Mouse (Mus musculus): ENCODE results near the gene Exoc3. TPM values are rescaled to one million over a fixed set of nuclear protein-coding genes. Genes with fewer than 3 reads are reported as not detected.
A peak's percentile ranks its signal among the peaks of the same experiment; 100 is the strongest.

The Exoc3 gene
- polyA plus RNA-seq, 1 experiment: 1.8 TPM

- Histone ChIP-seq H3K36me3 (ENCODE audit: control insufficient read depth) (peaks cover 66% of the 10 kb centered on the region), H3K4me3 (replicated peaks) (no peak overlapping the region), H3K9me3 (ENCODE audit: control insufficient read depth, low read length) (no peaks in the 10 kb centered on the region), H3K27me3 (ENCODE audit: control insufficient read depth) (no peaks in the 10 kb centered on the region), H3K4me1 (ENCODE audit: control insufficient read depth) (no peaks in the 10 kb centered on the region)
- no peak for TF ChIP-seq GATA1 (IDR thresholded peaks at IDR 0.05; ENCODE audit: low read length)
- no peak for TF ChIP-seq TAL1 (IDR thresholded peaks at IDR 0.05; ENCODE audit: low read length)
Measured at GRCm38 (mm10) chr13:74183011-74183695, 25.4 kb downstream of the Exoc3 start.

GRCm38 (mm10) chr13:74172036-74172435 lies 36.5 kb downstream of the Exoc3 start:
- Histone ChIP-seq H3K27me3 (ENCODE audit: control insufficient read depth) (no peaks in the 10 kb centered on the region), H3K4me3 (replicated peaks) (no peak overlapping the region), H3K36me3 (ENCODE audit: control insufficient read depth) (peaks cover 65% of the 10 kb centered on the region), H3K9me3 (ENCODE audit: control insufficient read depth, low read length) (no peaks in the 10 kb centered on the region), H3K4me1 (ENCODE audit: control insufficient read depth) (peaks cover 4% of the 10 kb centered on the region)
- no peak for TF ChIP-seq TAL1 (IDR thresholded peaks at IDR 0.05; ENCODE audit: low read length)
- no peak for TF ChIP-seq GATA1 (IDR thresholded peaks at IDR 0.05; ENCODE audit: low read length)

GRCm38 (mm10) chr13:74169446-74170164 lies 38.9 kb downstream of the Exoc3 start:
- peaks cover 18% of the 10 kb centered on the region for H3K4me1 ChIP-seq (ENCODE audit: control insufficient read depth)
- no peak overlapping the region for H3K4me3 ChIP-seq (replicated peaks)
- peaks cover 48% of the 10 kb centered on the region for H3K36me3 ChIP-seq (ENCODE audit: control insufficient read depth)
- H3K27me3 ChIP-seq (ENCODE audit: control insufficient read depth): no peaks in the 10 kb centered on the region
- no peaks in the 10 kb centered on the region for H3K9me3 ChIP-seq (ENCODE audit: control insufficient read depth, low read length)
- no peak for TF ChIP-seq TAL1 (IDR thresholded peaks at IDR 0.05; ENCODE audit: low read length)
- TF ChIP-seq GATA1 (IDR thresholded peaks at IDR 0.05; ENCODE audit: low read length): no peak

- TF ChIP-seq TAL1 (IDR thresholded peaks at IDR 0.05; ENCODE audit: low read length) (no peak), GATA1 (IDR thresholded peaks at IDR 0.05; ENCODE audit: low read length) (no peak)
- H3K4me1 ChIP-seq (ENCODE audit: control insufficient read depth): peaks cover 18% of the 10 kb centered on the region
- H3K9me3 ChIP-seq (ENCODE audit: control insufficient read depth, low read length): no peaks in the 10 kb centered on the region
- H3K36me3 ChIP-seq (ENCODE audit: control insufficient read depth): peaks cover 27% of the 10 kb centered on the region
- H3K27me3 ChIP-seq (ENCODE audit: control insufficient read depth): no peaks in the 10 kb centered on the region
- no peak overlapping the region for H3K4me3 ChIP-seq (replicated peaks)
Measured at GRCm38 (mm10) chr13:74167492-74167891, 41.0 kb downstream of the Exoc3 start.

- Histone ChIP-seq H3K27me3 (ENCODE audit: control insufficient read depth) (no peaks in the 10 kb centered on the region), H3K4me1 (ENCODE audit: control insufficient read depth) (peaks cover 18% of the 10 kb centered on the region), H3K4me3 (replicated peaks) (peak overlapping the region; percentile 51), H3K9me3 (ENCODE audit: control insufficient read depth, low read length) (no peaks in the 10 kb centered on the region), H3K36me3 (ENCODE audit: control insufficient read depth) (peaks cover 24% of the 10 kb centered on the region)
- TF ChIP-seq TAL1 (IDR thresholded peaks at IDR 0.05; ENCODE audit: low read length): no peak
- TF ChIP-seq GATA1 (IDR thresholded peaks at IDR 0.05; ENCODE audit: low read length): no peak
Measured at GRCm38 (mm10) chr13:74167057-74167413, 41.5 kb downstream of the Exoc3 start.

GRCm38 (mm10) chr13:74166348-74167056 lies 42.0 kb downstream of the Exoc3 start:
- Histone ChIP-seq H3K36me3 (ENCODE audit: control insufficient read depth) (peaks cover 19% of the 10 kb centered on the region), H3K27me3 (ENCODE audit: control insufficient read depth) (no peaks in the 10 kb centered on the region), H3K4me3 (replicated peaks) (peak overlapping the region; percentile 51), H3K4me1 (ENCODE audit: control insufficient read depth) (peaks cover 18% of the 10 kb centered on the region), H3K9me3 (ENCODE audit: control insufficient read depth, low read length) (no peaks in the 10 kb centered on the region)
- TF ChIP-seq GATA1 (IDR thresholded peaks at IDR 0.05; ENCODE audit: low read length) (no peak), TAL1 (IDR thresholded peaks at IDR 0.05; ENCODE audit: low read length) (no peak)

- Histone ChIP-seq H3K27me3 (ENCODE audit: control insufficient read depth) (no peaks in the 10 kb centered on the region), H3K9me3 (ENCODE audit: control insufficient read depth, low read length) (no peaks in the 10 kb centered on the region), H3K4me1 (ENCODE audit: control insufficient read depth) (peaks cover 28% of the 10 kb centered on the region), H3K36me3 (ENCODE audit: control insufficient read depth) (no peaks in the 10 kb centered on the region), H3K4me3 (replicated peaks) (no peak overlapping the region)
- no peak for TF ChIP-seq GATA1 (IDR thresholded peaks at IDR 0.05; ENCODE audit: low read length)
- TF ChIP-seq TAL1 (IDR thresholded peaks at IDR 0.05; ENCODE audit: low read length): no peak
Measured at GRCm38 (mm10) chr13:74147327-74147726, 61.2 kb downstream of the Exoc3 start.

GRCm38 (mm10) chr13:74145983-74146622 lies 62.4 kb downstream of the Exoc3 start:
- Histone ChIP-seq H3K4me3 (replicated peaks) (no peak overlapping the region), H3K4me1 (ENCODE audit: control insufficient read depth) (peaks cover 28% of the 10 kb centered on the region), H3K27me3 (ENCODE audit: control insufficient read depth) (no peaks in the 10 kb centered on the region), H3K36me3 (ENCODE audit: control insufficient read depth) (no peaks in the 10 kb centered on the region), H3K9me3 (ENCODE audit: control insufficient read depth, low read length) (no peaks in the 10 kb centered on the region)
- TF ChIP-seq TAL1 (IDR thresholded peaks at IDR 0.05; ENCODE audit: low read length) (no peak), GATA1 (IDR thresholded peaks at IDR 0.05; ENCODE audit: low read length) (no peak)
